Mouse (Mus musculus) heart, postnatal 36 days (tissue): ENCODE results near the gene Abcg4. TPM values are rescaled to one million over a fixed set of nuclear protein-coding genes. Genes with fewer than 3 reads are reported as not detected.
A peak's percentile ranks its signal among the peaks of the same experiment; 100 is the strongest.
"Not testable (repeated sequence)": the region's sequence is repeated elsewhere in the genome, so short reads cannot be mapped to it uniquely, and the experiment has no call there.

Experiments
- DNase-seq, 2 experiments: peaks; one replicate each; pipeline ENCODE4 v3.0.0; 2021 to 2022
- intact Hi-C: fragments of 180-260 bp; cut with DNase I; formaldehyde crosslinking; loops from one replicate; pipeline ENCODE4 v1.15.1; 2025
- total RNA-seq, 2 experiments: library from RNA; stranded (reverse); gene quantifications; 2 replicates each; pipeline ENCODE4 v1.2.3; 2021

Abcg4 gene
- total RNA-seq: under 1 TPM; 0.69 to 0.79 TPM

GRCm38 (mm10) chr9:44288076-44288958, at the start of gene Abcg4:
Gene Abcg4 (minus strand): TSS chr9:44288615.
- intact Hi-C loops: no loop called here
- DNase-seq: peak; percentile 22 to 24

- intact Hi-C loops: loop anchor here (5.0 kb wide), 1 partner anchor 45 kb away; no protein-coding TSS in a partner anchor
- DNase-seq: no peak
These were observed 49.2 kb upstream of the Abcg4 start for GRCm38 (mm10) chr9:44337436-44338169.

- intact Hi-C loops: loop anchor here (5.0 kb wide), 1 partner anchor 45 kb away; no protein-coding TSS in a partner anchor
- no peak for DNase-seq
These were observed 48.5 kb upstream of the Abcg4 start for GRCm38 (mm10) chr9:44336964-44337363.

GRCm38 (mm10) chr9:44336513-44336912, 48.1 kb upstream of the Abcg4 start:
- not testable (repeated sequence) for DNase-seq
- intact Hi-C loops: loop anchor here (5.0 kb wide), 1 partner anchor 44 kb away; no protein-coding TSS in a partner anchor

- intact Hi-C loops: loop anchor here (5.0 kb wide), 1 partner anchor 44 kb away; no protein-coding TSS in a partner anchor
- no peak for DNase-seq
These were observed 47.6 kb upstream of the Abcg4 start for GRCm38 (mm10) chr9:44336093-44336406.

- DNase-seq: peak; percentile 41 to 54
- intact Hi-C loops: loop anchor here (5.0 kb wide), 1 partner anchor 43 kb away; no protein-coding TSS in a partner anchor
These were observed 47.1 kb upstream of the Abcg4 start for GRCm38 (mm10) chr9:44335331-44336092.

- intact Hi-C loops: loop anchor here (5.0 kb wide), 1 partner anchor 42 kb away; no protein-coding TSS in a partner anchor
- peak; percentile 97 for DNase-seq
These were observed 46.2 kb upstream of the Abcg4 start, which contains the start of gene H2afx for GRCm38 (mm10) chr9:44334396-44335330. Gene H2afx (plus strand): TSS chr9:44334694.

- no peak for DNase-seq
- intact Hi-C loops: no loop called here
These were observed 44.7 kb upstream of the Abcg4 start for GRCm38 (mm10) chr9:44332918-44333638.

- no peak for DNase-seq
- intact Hi-C loops: no loop called here
These were observed 42.3 kb upstream of the Abcg4 start for GRCm38 (mm10) chr9:44330736-44331135.

- DNase-seq: no peak
- intact Hi-C loops: no loop called here
These were observed 39.5 kb upstream of the Abcg4 start for GRCm38 (mm10) chr9:44327926-44328325.

GRCm38 (mm10) chr9:44327064-44327711, 38.8 kb upstream of the Abcg4 start:
- DNase-seq: peak; percentile 52 to 65
- intact Hi-C loops: no loop called here

- intact Hi-C loops: no loop called here
- DNase-seq: peak; percentile 76 to 82
These were observed 38.1 kb upstream of the Abcg4 start for GRCm38 (mm10) chr9:44326371-44327063.

- intact Hi-C loops: no loop called here
- DNase-seq: no peak
These were observed 37.5 kb upstream of the Abcg4 start, which contains the start of gene Dpagt1 for GRCm38 (mm10) chr9:44325768-44326370. Gene Dpagt1 (plus strand): TSS chr9:44326019.

- DNase-seq, intact Hi-C loops: not testable (repeated sequence)
These were observed 36.8 kb upstream of the Abcg4 start for GRCm38 (mm10) chr9:44325032-44325767.

- intact Hi-C loops: no loop called here
- DNase-seq: no peak
These were observed 35.7 kb upstream of the Abcg4 start for GRCm38 (mm10) chr9:44324147-44324546.

GRCm38 (mm10) chr9:44323656-44324055, 35.2 kb upstream of the Abcg4 start:
- intact Hi-C loops, DNase-seq: not testable (repeated sequence)
